Mouse (Mus musculus) kidney, adult 8-10 months (tissue): ENCODE data around the gene Cux1.
A peak's percentile ranks its signal among the peaks of the same experiment; 100 is the strongest.

Experiments used
- DNase-seq, 2 experiments: peaks; one replicate each; pipeline ENCODE4 v3.0.0; 2022

Cux1 gene

GRCm38 (mm10) chr5:136297691-136298090, 269.6 kb downstream of the Cux1 start:
- no peak for DNase-seq

- no peak for DNase-seq
Measured at GRCm38 (mm10) chr5:136296911-136297310, 270.4 kb downstream of the Cux1 start.

- DNase-seq: peak in 1 of 2 experiments; percentile 14
Measured at GRCm38 (mm10) chr5:136292971-136293418, 274.3 kb downstream of the Cux1 start.

- peak in 1 of 2 experiments; percentile 20 for DNase-seq
Measured at GRCm38 (mm10) chr5:136292361-136292760, 274.9 kb downstream of the Cux1 start.

GRCm38 (mm10) chr5:136291562-136291961, 275.7 kb downstream of the Cux1 start:
- no peak for DNase-seq

GRCm38 (mm10) chr5:136289776-136290175, 277.5 kb downstream of the Cux1 start:
- DNase-seq: no peak

GRCm38 (mm10) chr5:136288351-136289081, 278.8 kb downstream of the Cux1 start:
- no peak for DNase-seq

- DNase-seq: no peak
Measured at GRCm38 (mm10) chr5:136286566-136286965, 280.7 kb downstream of the Cux1 start.

GRCm38 (mm10) chr5:136285106-136285505, 282.2 kb downstream of the Cux1 start:
- no peak for DNase-seq

- no peak for DNase-seq
Measured at GRCm38 (mm10) chr5:136281351-136281750, 285.9 kb downstream of the Cux1 start.

GRCm38 (mm10) chr5:136274739-136275138, 292.6 kb downstream of the Cux1 start:
- no peak for DNase-seq

- DNase-seq: no peak
Measured at GRCm38 (mm10) chr5:136269937-136270336, 297.4 kb downstream of the Cux1 start.

- no peak for DNase-seq
Measured at GRCm38 (mm10) chr5:136266077-136266476, 301.2 kb downstream of the Cux1 start.

- DNase-seq: no peak
Measured at GRCm38 (mm10) chr5:136263342-136263741, 303.9 kb downstream of the Cux1 start.

- DNase-seq: peak in 1 of 2 experiments; percentile 64
Measured at GRCm38 (mm10) chr5:136258919-136259318, 308.4 kb downstream of the Cux1 start.

- peak; percentile 50 to 78 for DNase-seq
Measured at GRCm38 (mm10) chr5:136252899-136253298, 314.4 kb downstream of the Cux1 start.

GRCm38 (mm10) chr5:136251004-136251403, 316.3 kb downstream of the Cux1 start:
- DNase-seq: peak in 1 of 2 experiments; percentile 28

- DNase-seq: no peak
Measured at GRCm38 (mm10) chr5:136248441-136248840, 318.8 kb downstream of the Cux1 start.

- no peak for DNase-seq
Measured at GRCm38 (mm10) chr5:136246452-136246838, 320.8 kb downstream of the Cux1 start, which contains the start of gene Sh2b2. Gene Sh2b2 (minus strand): TSS chr5:136246556.

GRCm38 (mm10) chr5:136245541-136246451, 321.5 kb downstream of the Cux1 start:
- DNase-seq: no peak

- DNase-seq: peak; percentile 52 to 63
Measured at GRCm38 (mm10) chr5:136244762-136245540, 322.3 kb downstream of the Cux1 start.

- DNase-seq: no peak
Measured at GRCm38 (mm10) chr5:136243851-136244761, 323.2 kb downstream of the Cux1 start.
